Mouse (Mus musculus) hematopoietic stem cell, adult 5-6 weeks (primary cell): Measurements from ENCODE around the gene Aadac. TPM values are rescaled to one million over a fixed set of nuclear protein-coding genes. Genes with fewer than 3 reads are reported as not detected.

ENCODE experiments used
- ATAC-seq, 2 experiments: fragments of 125-278 bp in 1 of 2; replicated peaks in 1 of 2; 2 replicates each; pipeline ENCODE4 v1.8.0; 2016 to 2017; ENCODE audit warnings: inconsistent platforms in 2 of 2, mild to moderate bottlenecking in 2 of 2, moderate number of reproducible peaks in 2 of 2, low read depth in 1 of 2, moderate TSS enrichment in 1 of 2; ENCODE audit not compliant: low FRiP score in 2 of 2, poor library complexity in 2 of 2, severe bottlenecking in 2 of 2, insufficient read depth in 1 of 2, low TSS enrichment in 1 of 2
- total RNA-seq: library from RNA; stranded (forward); fragments of 172-1452, 232-1000 nt; gene quantifications from 2 replicates; pipeline ENCODE4 v1.2.3, GENCODE M21; 2017

Aadac gene
- total RNA-seq, result not detected in 2 replicates

DNA sequence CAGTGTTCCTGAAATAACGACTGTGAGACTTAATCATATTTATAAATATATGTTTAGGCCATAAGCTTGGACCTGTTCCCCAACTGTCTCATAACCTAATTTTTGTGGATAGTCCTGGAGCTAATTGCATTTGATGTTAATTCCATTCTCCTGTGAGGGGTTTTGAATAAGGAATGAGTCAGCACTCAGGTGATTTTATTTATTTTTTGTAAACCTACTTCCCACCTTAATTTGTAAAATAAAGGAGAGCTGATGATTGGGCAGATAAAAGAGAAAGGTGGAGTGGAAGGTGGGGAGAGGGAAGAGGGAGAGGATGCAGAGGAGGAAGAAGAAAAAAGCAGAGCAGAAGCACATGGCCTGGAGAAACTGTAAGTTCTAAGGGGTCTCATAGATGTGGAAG is at the start of gene Aadac:
TSS of gene Aadac (plus strand) at position 301 of the 400 bp plus-strand sequence.
- no peak for ATAC-seq

DNA sequence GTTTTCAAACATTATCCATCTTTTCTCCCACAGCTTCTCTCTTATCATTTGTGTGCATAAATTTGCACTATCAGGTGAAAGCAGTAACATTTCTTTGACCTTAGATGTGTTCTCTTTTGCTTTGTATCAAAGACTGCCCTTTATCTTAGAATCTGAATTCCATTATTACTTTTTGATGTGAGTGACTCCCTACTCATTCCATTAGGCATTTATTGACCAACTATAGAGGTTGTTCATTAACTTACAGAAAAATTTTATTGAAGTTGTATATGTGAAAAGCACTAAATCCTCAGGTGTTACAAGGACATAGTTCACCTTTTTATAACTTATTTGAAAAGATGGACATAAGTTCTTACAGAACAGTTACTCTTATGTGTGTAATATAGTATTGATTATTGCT is 21.9 kb upstream of the Aadac start:
- no peak for ATAC-seq

DNA sequence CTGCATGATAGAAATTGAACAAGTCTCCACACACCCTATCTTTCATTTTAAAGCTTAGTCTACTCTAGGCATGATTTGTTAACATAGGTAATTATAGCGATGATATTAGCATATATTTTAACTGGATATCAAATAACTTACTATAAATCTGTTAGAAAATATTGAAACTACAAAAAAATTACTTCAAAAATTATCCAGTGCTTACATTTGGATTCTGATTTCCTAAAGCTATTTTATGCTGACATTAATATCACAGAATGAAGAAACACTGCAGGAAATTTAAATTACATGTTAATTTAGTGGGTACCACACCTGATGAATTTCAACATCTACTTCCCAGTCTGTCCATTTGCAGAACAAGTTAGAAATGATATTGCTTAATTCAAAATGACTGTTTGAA is 19.1 kb upstream of the Aadac start, which contains the start of gene Aadacl2:
TSS of gene Aadacl2 (plus strand) at position 301 of the 400 bp plus-strand sequence.
- no peak for ATAC-seq

DNA sequence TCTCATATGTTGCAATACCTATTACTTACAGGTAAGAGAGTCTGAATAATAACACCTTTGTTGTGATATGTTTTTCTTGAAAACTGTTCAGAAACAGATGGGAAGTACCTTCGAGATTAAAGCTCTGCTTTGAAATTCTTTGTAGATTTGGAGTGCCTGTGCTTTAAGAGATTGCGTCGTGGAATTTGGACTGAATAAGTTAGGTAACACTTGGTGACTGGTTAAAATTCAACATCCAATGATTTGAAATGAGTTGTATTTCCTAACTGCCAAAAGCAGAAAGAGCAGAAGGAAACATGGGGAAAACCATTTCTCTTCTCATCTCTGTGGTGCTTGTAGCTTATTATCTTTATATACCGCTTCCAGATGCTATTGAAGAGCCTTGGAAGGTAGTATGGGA is 6.0 kb downstream of the Aadac start:
- ATAC-seq, result no peak

DNA sequence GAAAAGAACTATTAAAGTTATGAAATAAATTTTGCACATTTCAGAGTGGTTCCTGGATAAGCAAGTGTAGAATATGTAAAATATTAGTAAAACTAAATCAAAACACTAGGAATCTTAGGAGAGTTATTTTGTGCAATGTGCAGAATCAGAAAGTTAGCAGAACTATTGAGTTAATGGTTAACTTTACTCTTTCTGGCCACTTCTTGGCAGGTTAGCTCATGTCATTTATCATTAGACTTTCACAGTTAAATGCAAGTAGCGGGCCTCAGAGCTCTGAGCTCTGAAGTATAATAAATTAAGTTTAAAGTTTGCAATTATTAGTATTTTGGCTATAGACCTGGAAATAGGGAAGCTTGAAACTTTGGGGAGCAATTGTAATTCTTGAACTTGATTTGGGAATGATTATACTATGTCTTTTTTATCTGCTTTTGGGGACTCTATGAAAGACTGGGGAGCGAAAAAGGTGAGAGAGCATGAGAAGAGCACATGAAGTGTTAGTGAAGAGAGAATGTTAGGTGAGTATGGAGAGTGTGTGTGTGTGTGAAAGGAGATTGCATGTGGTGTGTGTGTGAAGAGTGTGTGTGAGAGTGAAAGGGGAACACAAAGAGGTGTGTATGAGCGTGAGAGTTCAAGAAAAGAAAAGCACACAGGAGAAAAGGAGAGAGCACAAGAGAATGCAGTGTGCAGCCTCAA is 20.9 kb downstream of the Aadac start:
- ATAC-seq, result no peak

DNA sequence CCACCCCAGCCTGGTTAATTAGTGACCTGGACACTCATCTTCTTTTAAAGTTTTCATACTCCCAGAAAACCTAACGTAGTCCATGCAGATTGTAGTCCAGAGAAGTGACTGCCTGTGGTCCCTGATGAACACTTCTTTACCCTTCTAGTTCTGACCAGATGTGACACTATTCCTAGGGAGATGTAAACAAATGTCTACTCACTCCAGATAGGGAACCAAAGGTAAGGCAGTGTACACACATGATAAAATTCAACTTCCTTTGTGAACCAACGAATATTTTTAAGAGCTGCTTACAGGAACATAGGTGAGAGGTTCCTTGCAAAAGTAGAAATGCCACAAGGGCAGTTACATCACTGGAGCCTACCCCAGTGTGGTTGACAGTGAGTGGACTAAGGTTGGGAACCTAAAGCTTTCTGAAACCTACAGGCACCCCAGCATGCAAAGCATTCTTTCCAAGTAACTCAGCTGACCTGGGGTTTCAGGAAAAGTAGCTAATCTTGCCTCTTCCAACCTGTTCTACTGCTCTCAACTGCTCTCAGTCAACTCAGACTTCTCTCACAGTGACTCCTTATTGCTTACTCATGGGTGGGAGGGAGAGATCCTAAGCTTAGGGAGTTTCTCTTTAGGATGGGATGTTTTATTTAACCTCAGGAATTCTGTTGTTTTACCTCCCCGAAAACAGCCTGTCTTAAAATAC is 27.9 kb downstream of the Aadac start:
- ATAC-seq, result no peak

DNA sequence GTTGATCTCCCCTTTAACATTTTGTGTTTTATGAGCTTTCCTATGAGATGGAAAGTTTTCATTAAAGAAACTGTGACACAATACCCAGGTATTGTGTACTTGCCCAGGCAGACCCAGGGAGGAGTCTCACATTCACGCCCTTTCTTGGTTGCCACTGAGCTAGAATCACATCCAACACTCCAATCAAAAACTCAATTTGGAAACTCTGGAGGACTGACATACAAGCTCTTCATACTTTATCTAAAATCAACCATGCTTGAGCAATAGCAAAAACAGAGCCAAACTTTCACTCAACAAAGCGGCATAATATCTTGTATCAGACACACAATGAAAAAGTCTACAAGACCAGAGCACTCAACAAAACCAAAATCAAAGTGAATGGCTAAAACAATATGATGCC is 28.4 kb downstream of the Aadac start:
- ATAC-seq, result no peak

DNA sequence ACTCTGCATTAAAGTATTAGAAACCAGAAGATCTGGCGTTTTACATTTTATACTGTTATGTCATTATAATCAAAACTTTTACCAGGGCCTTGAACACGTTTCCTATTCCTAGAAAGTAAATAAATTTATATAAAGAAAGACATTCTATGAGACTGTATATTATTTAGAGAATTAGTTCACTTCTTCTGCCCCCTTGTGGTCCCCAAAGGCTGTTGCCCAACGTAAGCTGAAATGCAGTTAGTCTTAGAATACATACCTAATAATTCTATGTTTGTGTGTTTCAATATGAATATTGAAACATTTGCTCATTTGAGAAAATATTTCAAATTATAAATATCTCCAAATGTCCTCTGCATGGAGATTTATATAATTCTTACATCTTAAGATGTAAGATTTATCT is 30.9 kb downstream of the Aadac start:
- ATAC-seq, result 0 out of 4 replicates have a peak, but pooled peaks of 1 of the 2 experiments have one; percentile 46

DNA sequence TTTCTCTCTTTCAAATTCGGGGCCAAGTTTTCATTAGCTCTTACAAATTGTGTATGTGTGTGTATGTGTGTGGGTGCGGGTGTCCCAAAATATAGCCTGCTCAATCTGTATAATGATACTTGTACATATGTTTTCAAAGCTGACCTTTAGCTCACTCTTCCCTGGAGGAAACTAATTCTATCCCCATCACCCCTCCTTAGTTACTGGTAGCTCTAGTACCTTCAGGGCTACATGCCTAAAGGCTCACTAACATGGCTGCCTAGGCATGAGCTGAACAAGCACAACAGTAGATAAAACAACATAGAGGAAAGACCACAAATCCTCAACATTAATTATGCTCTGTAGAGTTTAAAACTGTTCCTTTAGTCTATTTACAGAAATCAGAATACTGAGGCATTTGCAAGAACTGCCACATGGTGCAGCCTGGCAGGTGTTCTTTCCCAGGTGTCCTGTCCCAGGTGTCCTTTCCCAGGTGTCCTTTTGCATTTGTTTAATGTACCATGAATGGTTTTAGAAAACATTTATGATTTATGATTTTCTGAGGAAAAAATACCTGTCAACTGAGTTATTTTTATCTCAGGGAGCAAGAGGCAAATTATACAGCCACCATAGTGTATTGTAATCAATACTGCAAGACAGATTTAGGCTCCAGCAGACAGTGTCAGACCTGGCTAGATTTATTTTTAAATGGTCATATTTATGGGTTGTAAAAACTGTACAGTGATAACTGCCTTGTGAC is 31.7 kb downstream of the Aadac start:
- ATAC-seq, result no peak

DNA sequence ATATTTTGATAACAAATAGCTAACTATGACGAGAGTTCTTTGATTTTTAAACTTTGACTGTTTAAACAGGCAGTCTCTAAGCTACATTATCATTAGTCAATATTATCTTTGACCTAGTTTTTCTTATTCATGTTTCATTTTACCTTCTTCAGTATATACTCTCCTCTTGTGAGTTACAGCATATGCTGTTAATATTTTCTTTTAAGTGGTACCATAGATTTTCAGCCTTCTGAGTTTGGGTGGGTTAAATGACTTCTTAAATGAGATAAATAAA is 32.2 kb downstream of the Aadac start:
- no peak for ATAC-seq

DNA sequence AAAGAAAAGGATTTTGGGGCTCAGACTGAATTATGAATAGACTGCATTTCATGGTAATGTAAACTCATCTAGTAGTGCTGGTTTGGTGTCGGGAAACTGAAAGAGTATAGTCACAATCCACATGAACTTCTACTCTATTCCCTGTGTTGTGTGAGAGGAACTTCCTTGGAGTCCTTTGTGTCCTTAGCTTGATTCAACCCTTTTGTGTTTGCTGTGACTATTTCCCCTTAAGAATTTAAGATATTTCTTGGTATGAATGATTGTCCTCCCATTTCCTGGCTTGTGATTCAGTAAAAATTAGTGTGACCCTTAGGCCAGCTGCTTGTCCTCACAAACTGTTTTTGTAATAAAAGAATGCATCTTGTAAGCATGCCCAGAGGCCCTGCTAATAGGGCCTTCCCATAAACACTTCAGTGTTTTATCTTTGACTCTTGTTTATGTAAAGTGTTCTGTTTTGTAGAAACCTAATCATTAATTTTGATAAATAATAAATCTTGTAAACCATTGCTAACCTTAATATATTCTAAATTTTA is 53.4 kb downstream of the Aadac start:
- ATAC-seq, result no peak

DNA sequence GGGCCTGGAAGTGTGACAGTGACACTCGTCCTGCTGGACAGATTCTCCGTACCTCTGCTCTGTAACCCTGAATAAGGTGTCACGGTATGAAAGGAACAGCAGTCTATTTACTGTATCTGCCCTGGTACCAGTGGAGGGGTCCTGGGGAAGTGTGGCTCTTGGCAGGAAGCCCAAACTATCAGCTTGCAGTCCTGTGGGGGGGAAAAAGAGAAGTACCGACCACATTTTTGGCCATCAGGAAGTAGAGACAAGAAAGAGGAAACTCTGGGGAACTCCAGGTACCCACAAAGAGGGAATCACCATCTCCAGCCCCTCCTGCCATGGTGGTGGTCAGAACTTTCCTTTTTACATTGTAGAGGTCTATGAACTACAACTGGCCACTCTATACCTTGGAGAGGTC is 55.1 kb downstream of the Aadac start:
- peak; percentile 97 for ATAC-seq

DNA sequence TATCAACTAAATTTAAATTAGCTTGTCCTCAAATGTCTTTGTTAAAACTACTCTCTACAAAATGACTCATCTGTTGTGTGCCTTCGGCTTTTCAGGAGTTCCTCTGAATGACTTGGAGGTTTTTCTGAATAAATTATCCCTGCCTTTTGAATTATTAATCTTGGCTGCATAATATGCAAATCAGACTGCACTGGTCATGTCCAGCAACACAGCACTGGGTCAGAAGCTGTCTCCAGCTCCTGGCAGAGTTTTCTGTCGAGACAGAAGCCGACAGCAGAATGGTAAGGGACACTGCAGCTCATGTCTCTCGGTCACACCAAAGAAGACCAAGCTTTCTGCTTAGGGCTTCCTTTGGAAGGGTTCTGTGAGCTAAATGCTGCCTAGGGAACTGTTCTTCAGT is 56.1 kb downstream of the Aadac start, which contains the start of gene Sucnr1:
TSS of gene Sucnr1 (plus strand) at position 222 of the 400 bp plus-strand sequence.
- ATAC-seq, result no peak

DNA sequence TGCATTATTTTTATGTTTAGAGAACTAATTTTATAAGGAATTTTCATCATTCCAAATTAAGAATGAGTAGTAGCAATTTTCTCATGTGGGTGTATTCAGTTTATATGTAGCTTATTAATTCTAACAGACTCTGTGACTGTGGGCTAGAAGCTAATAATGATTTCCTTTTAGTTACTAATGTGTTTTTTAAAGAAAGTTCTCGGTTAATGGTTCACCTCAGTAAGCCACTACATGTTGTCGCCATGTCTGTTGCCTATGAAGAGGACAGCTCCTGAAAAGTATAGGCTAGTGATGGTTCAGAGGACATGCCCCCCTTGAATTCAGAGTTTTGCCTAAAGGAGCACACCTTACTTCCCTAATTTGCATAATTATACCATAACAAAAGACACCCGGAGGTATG is 57.2 kb downstream of the Aadac start:
- ATAC-seq, result no peak

DNA sequence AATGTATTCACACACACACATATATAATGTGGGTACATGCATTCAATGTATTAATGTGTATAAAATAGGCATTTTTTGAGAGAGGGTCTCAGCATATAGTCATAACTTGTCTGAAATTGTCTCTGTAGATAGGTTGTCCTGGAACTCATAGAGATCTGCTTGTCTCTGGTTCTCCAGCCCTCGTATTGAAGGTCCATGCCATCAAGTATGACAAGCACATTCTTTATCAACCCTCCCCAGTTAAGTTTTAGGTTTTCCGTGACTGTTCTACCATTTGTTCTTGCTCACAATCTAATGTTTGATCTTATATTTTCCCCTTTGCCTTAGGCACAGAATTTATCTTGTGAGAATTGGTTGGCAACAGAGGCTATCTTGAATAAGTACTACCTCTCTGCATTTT is 60.2 kb downstream of the Aadac start:
- ATAC-seq, result no peak
